Mouse (Mus musculus) embryonic facial prominence, embryonic 14.5 days (tissue): ENCODE data around the gene Rhov. TPM values are rescaled to one million over a fixed set of nuclear protein-coding genes. Genes with fewer than 3 reads are reported as not detected.

Source experiments
- ATAC-seq: fragments of 200-750 bp; cut with Nextera tagmentation; 2 replicates; pipeline ENCODE4 v1.8.0; 2017; ENCODE audit warnings: low read depth, moderate number of reproducible peaks, moderate TSS enrichment
- DNase-seq: peaks from one replicate; pipeline ENCODE4 v3.0.0-alpha.2; 2015; ENCODE audit warnings: low spot score
- H3K27ac ChIP-seq: fragments of 300-500 bp; sonication (generic); replicated peaks from 2 replicates; pipeline ENCODE4 v1.5.1; 2014; ENCODE audit warnings: low read depth, mild to moderate bottlenecking, low read length, moderate library complexity
- H3K27me3 ChIP-seq: fragments of 300-500 bp; sonication (generic); replicated peaks from 2 replicates; pipeline ENCODE4 v1.6.1; 2014; ENCODE audit warnings: low read length; ENCODE audit not compliant: control insufficient read depth, insufficient read depth
- H3K36me3 ChIP-seq: fragments of 300-500 bp; sonication (generic); 2 replicates; pipeline ENCODE4 v1.6.1; 2014; ENCODE audit warnings: low read length, mixed read lengths; ENCODE audit not compliant: control insufficient read depth, insufficient read depth
- H3K4me1 ChIP-seq: fragments of 300-500 bp; sonication (generic); 2 replicates; pipeline ENCODE4 v1.6.1; 2014; ENCODE audit warnings: antibody characterized with exemption, low read length; ENCODE audit not compliant: control insufficient read depth, insufficient read depth
- H3K4me2 ChIP-seq: fragments of 300-500 bp; sonication (generic); 2 replicates; pipeline ENCODE4 v1.6.1; 2014; ENCODE audit warnings: low read depth, mild to moderate bottlenecking, low read length, moderate library complexity, mixed read lengths
- H3K4me3 ChIP-seq: fragments of 300-500 bp; sonication (generic); 2 replicates; pipeline ENCODE4 v1.5.1; 2014; ENCODE audit warnings: low read depth, mild to moderate bottlenecking, low read length
- H3K9ac ChIP-seq: fragments of 300-500 bp; sonication (generic); 2 replicates; pipeline ENCODE4 v1.6.1; 2014; ENCODE audit warnings: low read depth, mild to moderate bottlenecking, low read length, moderate library complexity, mixed read lengths
- H3K9me3 ChIP-seq: fragments of 300-500 bp; sonication (generic); 2 replicates; pipeline ENCODE4 v1.6.1; 2016; ENCODE audit warnings: low read length; ENCODE audit not compliant: control insufficient read depth
- WGBS: fragments of 180-500 bp; shearing (Covaris S2); extraction: QIAGEN DNeasy Blood & Tissue Kit; methylation state at CpG from one replicate; pipeline ENCODE4 v1.1.7; 2014; 5-methylcytosine and 5-hydroxymethylcytosine counted together
- polyA plus RNA-seq: library from polyadenylated mRNA; unstranded; fragments of >200 nt; fragmentation: Nextera tagmentation; extraction: Ambion mirVana; gene quantifications from 2 replicates; pipeline ENCODE4 v1.2.1, GENCODE M21; 2014

Gene Rhov
- polyA plus RNA-seq, 1 experiment from 2014 or later, result 10.4 TPM

- DNase-seq, result no peak
- Histone ChIP-seq H3K4me2 (no peak overlapping the region), H3K27me3 (0 out of 2 replicates have a peak, but pooled peaks cover 7% of the 10 kb centered on the region), H3K4me3 (no peak overlapping the region), H3K36me3 (no peaks in the 10 kb centered on the region), H3K9ac (no peak overlapping the region), H3K27ac (no peak overlapping the region), H3K4me1 (no peaks in the 10 kb centered on the region), H3K9me3 (no peaks in the 10 kb centered on the region)
- 18% methylated on average over 7 of the region's 7 CpGs for whole genome bisulfite sequencing
- ATAC-seq, result no peak
Measured at GRCm38 (mm10) chr2:119254976-119255375, 16.1 kb downstream of the Rhov start.

DNA sequence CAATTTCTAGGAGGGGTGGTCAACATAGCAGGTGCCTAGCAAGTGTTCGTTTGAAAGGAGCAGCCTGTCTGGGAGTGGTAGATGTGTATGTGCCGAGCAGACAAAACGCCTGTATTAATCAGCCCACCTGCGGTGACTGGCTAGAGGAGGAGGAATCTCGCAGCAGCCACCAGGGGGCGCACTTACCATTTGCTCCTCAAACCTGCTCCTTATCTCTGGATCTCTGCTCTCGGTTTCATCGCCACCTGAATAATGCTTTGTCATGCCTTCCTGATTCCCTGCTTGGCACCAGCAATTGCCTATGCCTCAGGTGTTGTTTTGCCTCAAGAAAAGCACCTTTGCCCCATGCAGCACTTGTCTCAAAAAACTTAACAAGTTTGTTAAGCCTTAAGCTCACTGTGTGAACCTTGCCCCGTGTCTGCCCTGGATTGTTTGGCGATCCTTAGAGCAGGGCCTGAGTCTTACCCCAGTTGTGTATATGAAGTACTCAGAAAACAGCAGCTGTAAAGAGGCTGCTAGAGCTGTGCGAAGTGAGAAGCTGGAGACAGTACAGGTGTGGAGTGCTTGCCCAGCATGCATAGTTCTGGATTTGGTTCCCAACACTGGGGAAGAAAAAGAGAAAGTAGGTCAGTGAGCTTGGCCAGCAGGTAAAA lies 20.1 kb downstream of the Rhov start:
- 13% methylated on average over 11 of the region's 11 CpGs for WGBS
- DNase-seq, result peak; percentile 83
- no peaks in the 10 kb centered on the region for H3K9me3 ChIP-seq
- H3K27ac ChIP-seq, result no peak overlapping the region
- H3K4me3 ChIP-seq, result no peak overlapping the region
- peak overlapping the region; percentile 32 for H3K4me2 ChIP-seq
- H3K9ac ChIP-seq, result no peak overlapping the region
- ATAC-seq, result peak; percentile 80
- 0 out of 2 replicates have a peak, but pooled peaks cover 7% of the 10 kb centered on the region for H3K27me3 ChIP-seq
- H3K4me1 ChIP-seq, result no peaks in the 10 kb centered on the region
- H3K36me3 ChIP-seq, result no peaks in the 10 kb centered on the region

DNA sequence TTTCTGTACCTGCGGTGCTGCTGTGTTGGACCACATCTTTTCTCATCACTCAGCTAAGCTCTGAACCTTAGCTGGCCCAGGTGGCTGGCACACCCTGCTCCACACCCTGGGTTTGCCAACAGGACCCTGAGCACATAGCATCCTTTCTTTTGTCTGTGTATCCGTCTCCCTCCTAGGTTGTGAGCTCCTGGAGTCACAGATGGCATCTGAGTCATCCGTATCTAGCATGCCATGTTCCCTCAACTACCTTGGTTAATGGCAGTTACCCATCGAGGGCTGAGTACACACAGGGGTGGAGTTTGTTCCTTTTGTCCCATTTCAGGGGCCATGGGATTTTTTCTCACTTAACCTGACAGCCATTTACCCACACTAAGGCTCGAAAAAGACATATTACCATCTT lies 20.7 kb downstream of the Rhov start:
- no peak for DNase-seq
- 0 out of 2 replicates have a peak, but pooled peaks cover 5% of the 10 kb centered on the region for H3K27me3 ChIP-seq
- no peaks in the 10 kb centered on the region for H3K4me1 ChIP-seq
- no peak overlapping the region for H3K27ac ChIP-seq
- no peaks in the 10 kb centered on the region for H3K36me3 ChIP-seq
- whole genome bisulfite sequencing, result 62% methylated on average over 5 of the region's 5 CpGs
- H3K9ac ChIP-seq, result no peak overlapping the region
- no peak overlapping the region for H3K4me3 ChIP-seq
- no peak overlapping the region for H3K4me2 ChIP-seq
- no peaks in the 10 kb centered on the region for H3K9me3 ChIP-seq
- ATAC-seq, result no peak

DNA sequence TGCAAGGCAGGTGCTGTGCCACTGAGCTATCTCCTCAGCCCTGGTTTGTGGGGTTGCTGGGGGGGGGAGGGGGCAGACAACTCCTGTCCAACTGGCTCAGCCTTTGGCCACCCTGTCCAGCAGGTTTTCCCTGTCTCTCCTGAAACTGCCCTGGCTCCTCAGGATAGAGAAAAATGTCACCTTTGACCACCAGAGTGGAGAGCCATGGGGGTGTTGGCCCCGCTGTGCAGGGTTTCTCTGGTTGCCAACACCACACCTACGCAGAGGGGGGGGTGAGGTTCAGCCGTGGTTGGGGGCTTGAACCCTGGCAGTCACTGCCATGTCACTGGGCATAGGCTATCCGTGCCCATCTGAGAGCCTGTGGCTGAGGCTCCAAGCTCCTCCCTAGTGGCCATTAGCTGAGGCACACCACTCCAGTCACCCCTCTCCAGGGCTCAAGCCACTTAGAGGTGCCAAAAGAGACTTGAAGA lies 21.4 kb downstream of the Rhov start:
- Histone ChIP-seq H3K4me1 (no peaks in the 10 kb centered on the region), H3K9me3 (no peaks in the 10 kb centered on the region), H3K27ac (no peak overlapping the region), H3K9ac (no peak overlapping the region), H3K4me3 (no peak overlapping the region), H3K36me3 (no peaks in the 10 kb centered on the region), H3K27me3 (0 out of 2 replicates have a peak, but pooled peaks cover 3% of the 10 kb centered on the region), H3K4me2 (no peak overlapping the region)
- DNase-seq (no peak), ATAC-seq (no peak)
- 61% methylated on average over 4 of the region's 4 CpGs for WGBS

GRCm38 (mm10) chr2:119247904-119248303 lies 23.2 kb downstream of the Rhov start:
- ATAC-seq, result no peak
- H3K4me1 ChIP-seq, result no peaks in the 10 kb centered on the region
- no peaks in the 10 kb centered on the region for H3K27me3 ChIP-seq
- no peaks in the 10 kb centered on the region for H3K9me3 ChIP-seq
- no peak overlapping the region for H3K4me3 ChIP-seq
- no peak overlapping the region for H3K4me2 ChIP-seq
- WGBS, result 81% methylated on average over 9 of the region's 9 CpGs
- no peak for DNase-seq
- no peaks in the 10 kb centered on the region for H3K36me3 ChIP-seq
- no peak overlapping the region for H3K27ac ChIP-seq
- no peak overlapping the region for H3K9ac ChIP-seq

GRCm38 (mm10) chr2:119245246-119245645 lies 25.8 kb downstream of the Rhov start:
- Histone ChIP-seq H3K4me2 (no peak overlapping the region), H3K4me1 (no peaks in the 10 kb centered on the region), H3K9ac (no peak overlapping the region), H3K27ac (no peak overlapping the region), H3K36me3 (no peaks in the 10 kb centered on the region), H3K9me3 (no peaks in the 10 kb centered on the region), H3K4me3 (no peak overlapping the region), H3K27me3 (peaks cover 1% of the 10 kb centered on the region; the same call in 1 of the 2 replicates)
- 82% methylated on average over 7 of the region's 7 CpGs for WGBS
- ATAC-seq, result no peak
- no peak for DNase-seq

- H3K27ac ChIP-seq, result no peak overlapping the region
- no peaks in the 10 kb centered on the region for H3K36me3 ChIP-seq
- ATAC-seq (no peak), DNase-seq (no peak)
- H3K9me3 ChIP-seq, result no peaks in the 10 kb centered on the region
- H3K4me2 ChIP-seq, result no peak overlapping the region
- 74% methylated on average over 9 of the region's 9 CpGs for WGBS
- no peaks in the 10 kb centered on the region for H3K4me1 ChIP-seq
- H3K4me3 ChIP-seq, result no peak overlapping the region
- no peak overlapping the region for H3K9ac ChIP-seq
- H3K27me3 ChIP-seq, result peaks cover 23% of the 10 kb centered on the region
Measured at GRCm38 (mm10) chr2:119242548-119242947, 28.5 kb downstream of the Rhov start.

- 90% methylated on average over 4 of the region's 4 CpGs for WGBS
- ATAC-seq, result no peak
- H3K4me3 ChIP-seq, result no peak overlapping the region
- no peak overlapping the region for H3K9ac ChIP-seq
- DNase-seq, result no peak
- peaks cover 40% of the 10 kb centered on the region for H3K27me3 ChIP-seq
- no peaks in the 10 kb centered on the region for H3K36me3 ChIP-seq
- no peak overlapping the region for H3K27ac ChIP-seq
- no peaks in the 10 kb centered on the region for H3K4me1 ChIP-seq
- H3K9me3 ChIP-seq, result no peaks in the 10 kb centered on the region
- no peak overlapping the region for H3K4me2 ChIP-seq
Measured at GRCm38 (mm10) chr2:119240819-119241186, 30.3 kb downstream of the Rhov start.
